Mouse (Mus musculus) CH12.LX (cell line): Measurements from ENCODE around the gene Trim30c. TPM values are rescaled to one million over a fixed set of nuclear protein-coding genes. Genes with fewer than 3 reads are reported as not detected.
A peak's percentile ranks its signal among the peaks of the same experiment; 100 is the strongest.

Experiments
- DNase-seq: peaks from one replicate; pipeline ENCODE4 v3.0.0-alpha.2; 2013; ENCODE audit errors: extremely low read depth
- H3K27ac ChIP-seq: 2 replicates; pipeline ENCODE4 v1.5.1; 2012; ENCODE audit warnings: low read depth, mild to moderate bottlenecking, control low read depth, moderate library complexity; ENCODE audit not compliant: insufficient read depth
- H3K27me3 ChIP-seq: replicated peaks from 2 replicates; pipeline ENCODE3; 2012; ENCODE audit warnings: inconsistent platforms
- H3K36me3 ChIP-seq, 2 experiments: replicated peaks in 1 of 2; 2 replicates each; pipeline versions ENCODE3 to v1.6.1; 2012; ENCODE audit warnings: inconsistent platforms in 1 of 2, low read length in 1 of 2, mild to moderate bottlenecking in 1 of 2, mixed read lengths in 1 of 2, moderate library complexity in 1 of 2; ENCODE audit not compliant: control insufficient read depth in 1 of 2, insufficient read depth in 1 of 2
- H3K4me1 ChIP-seq, 2 experiments: 2 replicates each; pipeline ENCODE4 v1.6.1; 2012; ENCODE audit warnings: inconsistent platforms in 1 of 2, moderate library complexity in 1 of 2; ENCODE audit not compliant: insufficient read depth in 2 of 2, control insufficient read depth in 1 of 2
- H3K4me2 ChIP-seq: 2 replicates; pipeline ENCODE4 v1.6.1; 2012; ENCODE audit warnings: low read depth, mild to moderate bottlenecking, control low read depth; ENCODE audit not compliant: poor library complexity, insufficient read depth, severe bottlenecking
- H3K4me3 ChIP-seq, 3 experiments: fragments of 150-350 bp in 1 of 3; sonication (generic) in 1 of 3; replicated peaks in 1 of 3; 2 replicates each; pipeline versions ENCODE3 to v1.5.1; 2011 to 2012; ENCODE audit warnings: low read depth in 2 of 3, low read length in 2 of 3, mild to moderate bottlenecking in 2 of 3, moderate library complexity in 2 of 3, control low read depth in 1 of 3, improper control_type of control experiment in 1 of 3, inconsistent platforms in 1 of 3, mixed read lengths in 1 of 3; ENCODE audit not compliant: poor library complexity in 1 of 3
- H3K79me2 ChIP-seq: replicated peaks from 2 replicates; pipeline ENCODE4 v1.6.1; 2012; ENCODE audit warnings: mild to moderate bottlenecking, moderate library complexity; ENCODE audit not compliant: control insufficient read depth, poor library complexity, insufficient read depth, severe bottlenecking; ENCODE audit errors: extremely low read depth
- H3K9ac ChIP-seq: 2 replicates; pipeline ENCODE4 v1.6.1; 2012; ENCODE audit warnings: low read depth, mild to moderate bottlenecking, control low read depth, moderate library complexity; ENCODE audit not compliant: insufficient read depth
- H3K9me3 ChIP-seq: replicated peaks from 2 replicates; pipeline ENCODE3; 2012; ENCODE audit warnings: low read length, inconsistent platforms, mixed read lengths
- BHLHE40 ChIP-seq: IDR thresholded peaks from 2 replicates; pipeline ENCODE4 v1.6.1; 2011; ENCODE audit warnings: mild to moderate bottlenecking, low read depth, low read length, improper control_type of control experiment
- CHD2 ChIP-seq: IDR thresholded peaks from 2 replicates; pipeline ENCODE4 v1.6.1; 2011; ENCODE audit warnings: low read length, improper control_type of control experiment
- CTCF ChIP-seq, 2 experiments: IDR thresholded peaks in 1 of 2; conservative IDR thresholded peaks in 1 of 2; 2 replicates each; pipeline ENCODE4 v1.5.1; 2011 to 2012; ENCODE audit warnings: low read depth in 2 of 2, low read length in 2 of 2, improper control_type of control experiment in 1 of 2, inconsistent platforms in 1 of 2, mild to moderate bottlenecking in 1 of 2, moderate library complexity in 1 of 2
- E2F4 ChIP-seq: IDR thresholded peaks from 2 replicates; pipeline ENCODE4 v1.6.1; 2011; ENCODE audit warnings: low read depth, low read length, improper control_type of control experiment; ENCODE audit not compliant: insufficient replicate concordance
- ELF1 ChIP-seq: IDR thresholded peaks from 2 replicates; pipeline ENCODE4 v1.6.1; 2014; ENCODE audit warnings: low read depth, mild to moderate bottlenecking, inconsistent platforms, low read length, improper control_type of control experiment
- EP300 ChIP-seq: IDR thresholded peaks from 2 replicates; pipeline ENCODE4 v1.6.1; 2011; ENCODE audit warnings: low read length, improper control_type of control experiment
- ETS1 ChIP-seq: conservative IDR thresholded peaks from 2 replicates; pipeline ENCODE4 v1.6.1; 2012; ENCODE audit warnings: low read depth, mild to moderate bottlenecking, inconsistent platforms, low read length, improper control_type of control experiment, moderate library complexity
- GABPA ChIP-seq: IDR thresholded peaks from 2 replicates; pipeline ENCODE4 v1.6.1; 2012; ENCODE audit warnings: low read depth, low read length, improper control_type of control experiment, inconsistent platforms; ENCODE audit not compliant: insufficient replicate concordance
- HCFC1 ChIP-seq: IDR thresholded peaks from 2 replicates; pipeline ENCODE4 v1.6.1; 2012; ENCODE audit warnings: low read depth, mild to moderate bottlenecking, inconsistent platforms, low read length, improper control_type of control experiment
- IRF4 ChIP-seq: IDR thresholded peaks from 2 replicates; pipeline ENCODE4 v1.6.1; 2014; ENCODE audit warnings: low read depth, mild to moderate bottlenecking, inconsistent platforms, low read length, improper control_type of control experiment
- JUND ChIP-seq: conservative IDR thresholded peaks from 2 replicates; pipeline ENCODE4 v1.6.1; 2011; ENCODE audit warnings: low read depth, low read length, improper control_type of control experiment
- KAT2A ChIP-seq: IDR thresholded peaks from 2 replicates; pipeline ENCODE4 v1.6.1; 2012; ENCODE audit warnings: low read length, improper control_type of control experiment, inconsistent platforms; ENCODE audit not compliant: insufficient replicate concordance
- MAX ChIP-seq: IDR thresholded peaks from 2 replicates; pipeline ENCODE4 v1.6.1; 2011; ENCODE audit warnings: low read length, improper control_type of control experiment
- MAZ ChIP-seq: IDR thresholded peaks from 2 replicates; pipeline ENCODE4 v1.6.1; 2012; ENCODE audit warnings: low read depth, mild to moderate bottlenecking, inconsistent platforms, low read length, improper control_type of control experiment, moderate library complexity
- MEF2A ChIP-seq: IDR thresholded peaks from 2 replicates; pipeline ENCODE4 v1.6.1; 2014; ENCODE audit warnings: low read depth, mild to moderate bottlenecking, inconsistent platforms, low read length, improper control_type of control experiment, borderline replicate concordance
- MXI1 ChIP-seq: IDR thresholded peaks from 2 replicates; pipeline ENCODE4 v1.6.1; 2011; ENCODE audit warnings: mild to moderate bottlenecking, low read depth, low read length, improper control_type of control experiment
- MYC ChIP-seq: IDR thresholded peaks from 2 replicates; pipeline ENCODE4 v1.6.1; 2011; ENCODE audit warnings: low read depth, mild to moderate bottlenecking, improper control_type of control experiment, low read length
- NELFE ChIP-seq: IDR thresholded peaks from 2 replicates; pipeline ENCODE4 v1.6.1; 2011; ENCODE audit warnings: low read depth, low read length, improper control_type of control experiment
- NRF1 ChIP-seq: IDR thresholded peaks from 2 replicates; pipeline ENCODE4 v1.6.1; 2014; ENCODE audit warnings: low read depth, mild to moderate bottlenecking, inconsistent platforms, low read length, improper control_type of control experiment, moderate library complexity
- RAD21 ChIP-seq: IDR thresholded peaks from 2 replicates; pipeline ENCODE4 v1.6.1; 2011; ENCODE audit warnings: low read depth, mild to moderate bottlenecking, low read length, improper control_type of control experiment, moderate library complexity
- RCOR1 ChIP-seq: conservative IDR thresholded peaks from 2 replicates; pipeline ENCODE4 v1.6.1; 2012; ENCODE audit warnings: low read depth, mild to moderate bottlenecking, inconsistent platforms, low read length, improper control_type of control experiment
- SIN3A ChIP-seq: IDR thresholded peaks from 2 replicates; pipeline ENCODE4 v1.6.1; 2012; ENCODE audit warnings: low read length, improper control_type of control experiment, inconsistent platforms
- SMC3 ChIP-seq: IDR thresholded peaks from 2 replicates; pipeline ENCODE4 v1.6.1; 2011; ENCODE audit warnings: low read depth, low read length, improper control_type of control experiment
- TBP ChIP-seq: conservative IDR thresholded peaks from 2 replicates; pipeline ENCODE4 v1.6.1; 2011; ENCODE audit warnings: low read depth, low read length, improper control_type of control experiment
- UBTF ChIP-seq: IDR thresholded peaks from 2 replicates; pipeline ENCODE4 v1.6.1; 2012; ENCODE audit warnings: low read depth, mild to moderate bottlenecking, inconsistent platforms, low read length, improper control_type of control experiment, moderate library complexity
- USF1 ChIP-seq: IDR thresholded peaks from 2 replicates; pipeline ENCODE4 v1.6.1; 2014; ENCODE audit warnings: low read depth, mild to moderate bottlenecking, inconsistent platforms, low read length, improper control_type of control experiment
- USF2 ChIP-seq: conservative IDR thresholded peaks from 2 replicates; pipeline ENCODE4 v1.6.1; 2011; ENCODE audit warnings: low read depth, low read length, improper control_type of control experiment
- ZC3H11A ChIP-seq: IDR thresholded peaks from 2 replicates; pipeline ENCODE4 v1.6.1; 2012; ENCODE audit warnings: low read depth, mild to moderate bottlenecking, inconsistent platforms, low read length, improper control_type of control experiment
- dilution Hi-C: fragments of 300-500 bp; cut with MboI; formaldehyde crosslinking; loops from 2 replicates; pipeline ENCODE4 v1.14.3; 2020; ENCODE audit warnings: low sequenced_read_pairs; ENCODE audit not compliant: extremely low pct_unique_long_range_greater_than_20kb, extremely low pct_ligation_motif_present
- in situ Hi-C: fragments of 300-500 bp; cut with MboI; formaldehyde crosslinking; loops from 3 replicates; pipeline ENCODE4 v1.14.3; 2019; ENCODE audit warnings: low sequenced_read_pairs, low pct_ligation_motif_present, low pct_unique_long_range_greater_than_20kb, mixed read lengths
- polyA plus RNA-seq: library from polyadenylated mRNA; unstranded; fragments of >175 nt; gene quantifications from 2 replicates; pipeline ENCODE4 v1.2.1, GENCODE M21; 2012; ENCODE audit warnings: low read depth; ENCODE audit not compliant: insufficient read length
- total RNA-seq, 2 experiments: library from RNA; depleted of rRNA; stranded (reverse); fragments of 300-350 nt in 1 of 2; fragments of >200 nt in 1 of 2; gene quantifications; 2 replicates each; pipeline ENCODE4 v1.2.3; 2012 to 2014

The Trim30c gene
- total and polyA plus RNA-seq, 3 experiments = 0.12 TPM; not detected in 2

DNA sequence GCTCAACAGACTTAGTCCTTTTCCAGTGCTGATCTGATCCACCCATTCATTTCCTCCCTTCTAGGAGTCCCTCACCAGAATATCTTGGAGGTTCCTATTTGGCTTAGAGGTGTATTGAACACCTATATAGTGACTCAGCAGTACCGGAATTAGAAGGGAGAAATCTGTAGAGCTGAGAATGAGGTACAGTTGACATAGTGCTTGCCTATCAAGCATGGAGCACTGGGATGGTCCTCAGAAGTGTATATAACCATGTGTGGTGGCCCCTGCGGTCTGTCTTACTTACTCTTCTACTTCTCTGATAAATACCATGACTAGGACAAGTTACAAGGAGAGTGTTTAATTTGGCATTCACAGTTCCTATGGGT, 47.1 kb downstream of the Trim30c start:
- in situ Hi-C loops = loop anchor here (25.0 kb wide), 1 partner anchor 234 kb away; the partner anchor contains the start of genes Olfr653 and Olfr654
- Histone ChIP-seq H3K4me1 (peaks cover 6 to 15% of the 10 kb centered on the region in 2 experiments; a peak in 3 of 4 replicates), H3K4me2 (peak overlapping the region; percentile 84), H3K4me3 (peak overlapping the region; percentile 16 to 27 (median 17)), H3K27me3 (no peaks in the 10 kb centered on the region), H3K36me3 (no peaks in the 10 kb centered on the region), H3K9me3 (no peaks in the 10 kb centered on the region), H3K79me2 (0 out of 2 replicates have a peak, but pooled peaks cover 10% of the 10 kb centered on the region), H3K9ac (peak overlapping the region; percentile 59), H3K27ac (peak overlapping the region; percentile 60)
- no peak for TF ChIP-seq MXI1
- TF ChIP-seq KAT2A = no peak
- no peak for TF ChIP-seq RCOR1
- no peak for TF ChIP-seq MEF2A
- TF ChIP-seq SMC3 = no peak
- no peak for TF ChIP-seq RAD21
- TF ChIP-seq ZC3H11A = no peak
- TF ChIP-seq NELFE = no peak
- no peak for TF ChIP-seq UBTF
- TF ChIP-seq SIN3A = no peak
- TF ChIP-seq GABPA = no peak
- TF ChIP-seq HCFC1 = no peak
- DNase-seq = no peak
- dilution Hi-C loops = no loop called here

DNA sequence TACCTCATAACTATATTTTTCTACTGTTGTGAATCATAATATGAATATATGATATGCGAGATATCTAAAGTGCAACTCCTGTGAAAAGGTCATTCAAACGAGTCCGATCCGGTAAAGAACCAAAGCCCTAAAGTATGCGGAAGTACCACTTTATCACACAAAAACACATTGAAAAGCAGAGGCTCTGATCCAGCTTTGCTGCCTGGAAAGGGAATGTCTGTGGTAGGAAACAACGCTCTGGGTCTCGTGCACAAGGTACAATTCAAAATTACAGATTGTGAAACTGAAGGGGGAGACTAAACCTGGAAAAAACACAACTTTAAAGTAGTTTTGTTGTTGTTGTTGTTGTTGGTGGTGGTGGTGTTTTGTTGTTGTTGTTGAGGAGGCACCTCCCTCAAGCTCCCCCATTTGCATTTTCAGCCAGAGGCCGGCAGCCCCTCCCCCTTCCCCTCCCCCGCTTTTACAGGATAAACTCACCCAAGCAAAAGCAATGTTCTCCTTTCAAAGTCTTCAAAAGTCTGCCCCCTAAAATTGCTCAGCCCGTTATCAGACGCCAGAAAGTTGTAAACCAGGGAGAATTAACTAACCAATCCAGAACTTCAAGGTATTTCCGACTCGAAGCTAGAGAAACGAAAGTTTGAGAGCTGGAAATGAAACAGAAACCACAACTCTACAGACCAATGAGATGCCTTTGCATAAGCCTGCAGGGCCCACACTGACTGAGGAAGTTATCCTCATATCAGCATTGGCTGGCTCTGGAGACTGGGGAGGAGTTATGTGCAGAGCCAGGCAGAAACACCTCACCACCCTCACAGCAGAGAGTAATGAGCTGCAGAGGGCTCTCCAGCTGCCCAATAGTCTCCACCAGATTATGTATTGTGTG, 47.7 kb downstream of the Trim30c start, which contains the start of gene Trim12c:
Gene Trim12c (minus strand): TSS at position 646 of the 883 bp plus-strand sequence.
- dilution Hi-C loops = no loop called here
- no peaks in the 10 kb centered on the region for H3K9me3 ChIP-seq
- peaks cover 0 to 3% of the 10 kb centered on the region in 2 experiments for H3K36me3 ChIP-seq
- H3K27me3 ChIP-seq = no peaks in the 10 kb centered on the region
- H3K9ac ChIP-seq = peak within 1 kb of the TSS; percentile 59
- DNase-seq = peak; percentile 93
- H3K4me3 ChIP-seq = peak within 1 kb of the TSS; percentile 69 to 97 (median 90)
- H3K4me1 ChIP-seq = peaks cover 6 to 18% of the 10 kb centered on the region in 2 experiments; a peak in 3 of 4 replicates
- in situ Hi-C loops = loop anchor here (25.0 kb wide), 1 partner anchor 234 kb away; the partner anchor contains the start of genes Olfr653 and Olfr654
- peak within 1 kb of the TSS; percentile 84 for H3K4me2 ChIP-seq
- peak within 1 kb of the TSS; percentile 60 for H3K27ac ChIP-seq
- 0 out of 2 replicates have a peak, but pooled peaks cover 10% of the 10 kb centered on the region for H3K79me2 ChIP-seq
- TF ChIP-seq MAX (no peak), ELF1 (peak; percentile 62), IRF4 (peak; percentile 81), MAZ (0 out of 2 replicates have a peak, but pooled peaks have one; percentile 46), BHLHE40 (peak; percentile 68), SMC3 (peak; percentile 8; the same call in 1 of the 2 replicates), JUND (no peak), TBP (peak; percentile 81; the same call in 1 of the 2 replicates), NELFE (peak; percentile 84), USF1 (no peak), EP300 (peak; percentile 28; the same call in 1 of the 2 replicates), ETS1 (peak; percentile 76), CTCF (conservative IDR thresholded peaks at IDR 0.05 in 1 of 2, IDR thresholded peaks at IDR 0.05 in 1 of 2; ENCODE audit: low read depth in 2 of 2, low read length in 2 of 2) (no peak), NRF1 (no peak), E2F4 (no peak), ZC3H11A (no peak), MEF2A (no peak), MXI1 (peak; percentile 16; the same call in 1 of the 2 replicates), USF2 (no peak), MYC (no peak), CHD2 (peak; percentile 82; the same call in 1 of the 2 replicates), SIN3A (peak; percentile 77; the same call in 1 of the 2 replicates), UBTF (no peak)
